Mouse (Mus musculus) megakaryocyte, embryonic 14.5 days (primary cell): ENCODE data around the gene Frs2.

Source experiments
- FLI1 ChIP-seq: IDR thresholded peaks from 2 replicates; pipeline ENCODE4 v1.6.1; 2012; ENCODE audit warnings: low read length, inconsistent platforms, mixed read lengths
- GATA1 ChIP-seq: IDR thresholded peaks from 3 replicates; pipeline ENCODE4 v1.6.1; 2012; ENCODE audit warnings: mixed read lengths, low read length, inconsistent platforms, borderline replicate concordance

DNA sequence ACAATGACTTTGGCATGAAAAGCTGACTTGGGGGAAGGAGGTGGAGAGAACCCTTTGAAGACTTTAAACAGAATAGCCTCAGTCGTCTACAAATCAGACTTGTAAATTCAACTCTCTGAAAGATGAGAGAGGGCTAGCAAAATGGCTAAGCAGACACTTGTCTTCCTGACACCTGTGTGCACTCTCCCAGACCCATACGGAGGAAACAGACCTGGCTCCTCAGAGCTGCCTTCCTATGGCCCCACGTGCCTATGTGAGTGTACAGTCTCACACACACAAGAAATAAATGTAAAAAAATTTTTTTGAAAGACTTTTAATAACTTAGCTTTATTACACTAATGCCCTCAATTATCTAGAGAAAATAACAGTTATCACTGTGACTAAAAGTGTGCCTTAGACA lies 41.6 kb downstream of the Frs2 start:
- TF ChIP-seq GATA1: no peak
- TF ChIP-seq FLI1: no peak
